Comparison of ENCODE assay signal across 20 mouse cellular contexts in the genomic region with DNA sequence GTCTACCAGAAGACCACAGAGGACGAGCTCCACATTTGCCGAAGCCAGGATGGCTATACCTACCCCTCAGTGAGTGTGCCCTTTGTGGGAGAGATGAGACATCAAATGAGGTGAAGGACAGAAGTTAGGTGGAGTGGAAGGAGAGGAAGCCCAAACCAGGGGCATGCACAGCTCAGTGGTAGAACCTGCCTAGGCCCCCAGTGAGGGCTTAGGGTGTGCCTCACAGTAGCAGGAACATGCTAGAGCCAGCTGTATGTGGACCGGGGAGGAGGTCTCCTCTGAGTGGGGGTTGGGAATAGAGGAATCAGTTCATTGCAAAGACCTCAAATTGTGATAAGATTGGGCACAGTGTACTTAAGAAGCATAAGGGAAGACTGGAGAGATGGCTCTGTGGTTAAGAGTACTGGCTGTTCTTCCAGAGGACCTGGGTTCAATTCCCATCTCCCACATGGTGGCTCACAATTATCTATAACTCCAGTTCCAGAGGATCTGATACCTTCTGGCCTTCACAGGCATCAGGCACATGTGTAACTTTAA. TPM values are rescaled to one million over a fixed set of nuclear protein-coding genes. Genes with fewer than 3 reads are reported as not detected.
DNase-seq lines count a peak whose midpoint lies in the region; ATAC-seq and TF ChIP-seq lines count a peak whose summit lies in the region.
"Had no signal": no experiment of that assay in that cellular context is flagged by ENCODE, and none has a peak within 500 bp of the region (broad histone marks: within the 10 kb centered on the region; RNA-seq: fewer than 3 reads in every experiment).

No protein-coding gene starts in this region.

- no peaks in the 10 kb centered on the region for H3K27me3 ChIP-seq in heart, embryonic 13.5 days (replicated peaks)
- H3K27me3 ChIP-seq in intestine, embryonic 14.5 days (replicated peaks; ENCODE audit: control insufficient read depth, insufficient read depth, low read length) = no peaks in the 10 kb centered on the region
- H3K27me3 ChIP-seq in intestine, embryonic 16.5 days (replicated peaks; ENCODE audit: control insufficient read depth, insufficient read depth, low read length) = no peaks in the 10 kb centered on the region
- no peaks in the 10 kb centered on the region for H3K27me3 ChIP-seq in MEL (ENCODE audit: control insufficient read depth in 1 of 2, insufficient read depth in 2 of 2, low read length in 2 of 2)
- H3K27me3 ChIP-seq: embryonic facial prominence, embryonic 12.5 days; limb, embryonic 12.5 days; liver, embryonic 15.5 days; stomach, embryonic 15.5 days had no signal

- TF ChIP-seq RAD21 in MEL (IDR thresholded peaks at IDR 0.05; ENCODE audit: low read depth, low read length) = no peak

- peaks cover 44% of the 10 kb centered on the region for H3K4me1 ChIP-seq in heart, embryonic 13.5 days
- peaks cover 6% of the 10 kb centered on the region; the same call in 1 of the 2 replicates for H3K4me1 ChIP-seq in intestine, embryonic 14.5 days (replicated peaks; ENCODE audit: control insufficient read depth, insufficient read depth, low read length)
- peaks cover 7% of the 10 kb centered on the region for H3K4me1 ChIP-seq in intestine, embryonic 16.5 days (ENCODE audit: control insufficient read depth, insufficient read depth, low read length)
- H3K4me1 ChIP-seq in MEL (ENCODE audit: control insufficient read depth in 1 of 2, insufficient read depth in 2 of 2, low read length in 2 of 2) = peaks cover 10 to 14% of the 10 kb centered on the region in 2 experiments

- peak overlapping the region; percentile 50; the same call in 1 of the 2 replicates for H3K4me2 ChIP-seq in heart, embryonic 13.5 days
- no peak overlapping the region for H3K4me2 ChIP-seq in intestine, embryonic 14.5 days (ENCODE audit: low read length)
- H3K4me2 ChIP-seq in intestine, embryonic 16.5 days (ENCODE audit: low read depth, low read length) = no peak overlapping the region
- H3K4me2 ChIP-seq: embryonic facial prominence, embryonic 12.5 days; limb, embryonic 12.5 days; liver, embryonic 15.5 days; stomach, embryonic 15.5 days had no signal

- no peak for TF ChIP-seq CTCF in MEL (IDR thresholded peaks at IDR 0.05 in 2 of 3, conservative IDR thresholded peaks at IDR 0.05 in 1 of 3; ENCODE audit: control insufficient read depth in 1 of 3, insufficient read depth in 1 of 3, low read depth in 2 of 3, low read length in 3 of 3, poor library complexity in 1 of 3, severe bottlenecking in 1 of 3)

- H3K27ac ChIP-seq in heart, embryonic 13.5 days (replicated peaks) = peak overlapping the region; percentile 91
- H3K27ac ChIP-seq in intestine, embryonic 14.5 days (ENCODE audit: low read depth) = peak overlapping the region; percentile 29; the same call in 1 of the 2 replicates
- H3K27ac ChIP-seq in intestine, embryonic 16.5 days (ENCODE audit: low read length) = no peak overlapping the region; the same call in 1 of the 2 replicates
- H3K27ac ChIP-seq in MEL (ENCODE audit: control insufficient read depth, low read depth, low read length) = no peak overlapping the region
- H3K27ac ChIP-seq: embryonic facial prominence, embryonic 12.5 days; limb, embryonic 12.5 days; liver, embryonic 15.5 days; macrophage; midbrain, embryonic 10.5 days had no signal

- ATAC-seq in cerebellum, adult (ENCODE audit: insufficient number of reproducible peaks, low FRiP score, low TSS enrichment) = no peak
- no peak for ATAC-seq in heart, embryonic 13.5 days (ENCODE audit: extremely low read depth, insufficient number of reproducible peaks, low FRiP score, low TSS enrichment)
- ATAC-seq in intestine, embryonic 14.5 days (replicated peaks; ENCODE audit: low FRiP score, low TSS enrichment, low read depth) = no peak
- ATAC-seq in intestine, embryonic 16.5 days = no peak

- TF ChIP-seq POLR2A in MEL (IDR thresholded peaks at IDR 0.05; ENCODE audit: control insufficient read depth in 1 of 2, insufficient read depth in 1 of 2, low read depth in 1 of 2, low read length in 2 of 2, poor library complexity in 1 of 2) = no peak; a peak in 1 of 4 replicates

- peaks cover 69% of the 10 kb centered on the region for H3K36me3 ChIP-seq in heart, embryonic 13.5 days
- peaks cover 75% of the 10 kb centered on the region for H3K36me3 ChIP-seq in intestine, embryonic 14.5 days (ENCODE audit: control insufficient read depth, insufficient read depth, low read length)
- peaks cover 55% of the 10 kb centered on the region for H3K36me3 ChIP-seq in intestine, embryonic 16.5 days (ENCODE audit: control insufficient read depth, insufficient read depth, low read length)
- peaks cover 8 to 50% of the 10 kb centered on the region in 2 experiments for H3K36me3 ChIP-seq in MEL (ENCODE audit: control insufficient read depth in 1 of 2, insufficient read depth in 2 of 2, low read length in 2 of 2)

- H3K9me3 ChIP-seq in heart, embryonic 13.5 days = no peaks in the 10 kb centered on the region
- no peaks in the 10 kb centered on the region for H3K9me3 ChIP-seq in intestine, embryonic 14.5 days (ENCODE audit: control insufficient read depth, low read length)
- H3K9me3 ChIP-seq in intestine, embryonic 16.5 days (ENCODE audit: control insufficient read depth, low read length) = no peaks in the 10 kb centered on the region
- no peaks in the 10 kb centered on the region for H3K9me3 ChIP-seq in MEL (replicated peaks; ENCODE audit: insufficient read depth, low read length)
- H3K9me3 ChIP-seq: embryonic facial prominence, embryonic 12.5 days; G1E; limb, embryonic 12.5 days; liver, embryonic 15.5 days; midbrain, embryonic 10.5 days; stomach, embryonic 15.5 days had no signal

- H3K9ac ChIP-seq in heart, embryonic 13.5 days = peak overlapping the region; percentile 56
- no peak overlapping the region for H3K9ac ChIP-seq in intestine, embryonic 14.5 days (ENCODE audit: low read length)
- no peak overlapping the region for H3K9ac ChIP-seq in intestine, embryonic 16.5 days (ENCODE audit: low read depth, low read length)
- H3K9ac ChIP-seq in MEL (ENCODE audit: control insufficient read depth, low read depth, low read length, poor library complexity, severe bottlenecking) = no peak overlapping the region
- H3K9ac ChIP-seq: embryonic facial prominence, embryonic 12.5 days; limb, embryonic 12.5 days; liver, embryonic 15.5 days; stomach, embryonic 15.5 days had no signal

- TF ChIP-seq EP300 in MEL (IDR thresholded peaks at IDR 0.05; ENCODE audit: low read depth in 1 of 2, low read length in 2 of 2) = no peak; a peak in 2 of 4 replicates

- no peak overlapping the region for H3K4me3 ChIP-seq in heart, embryonic 13.5 days
- no peak overlapping the region for H3K4me3 ChIP-seq in intestine, embryonic 14.5 days (ENCODE audit: low read depth, low read length)
- no peak overlapping the region for H3K4me3 ChIP-seq in intestine, embryonic 16.5 days (ENCODE audit: low read length)
- H3K4me3 ChIP-seq in MEL (ENCODE audit: control insufficient read depth in 1 of 2, insufficient read depth in 1 of 2, low read depth in 2 of 2, low read length in 2 of 2) = no peak overlapping the region
- H3K4me3 ChIP-seq: embryonic facial prominence, embryonic 12.5 days; erythroblast, embryonic 14.5 days; limb, embryonic 12.5 days; liver, embryonic 15.5 days; midbrain, embryonic 10.5 days; stomach, embryonic 15.5 days had no signal

- WGBS in heart, embryonic 13.5 days = 89% methylated on average over 3 of the region's 3 CpGs
- 81% methylated on average over 3 of the region's 3 CpGs for WGBS in intestine, embryonic 14.5 days
- 85% methylated on average over 3 of the region's 3 CpGs for WGBS in intestine, embryonic 16.5 days

- DNase-seq in cerebellum, adult 9-10 months = peak; percentile 66
- no peak for DNase-seq in heart, adult 8-10 months (ENCODE audit: low spot score)
- no peak for DNase-seq in intestine, embryonic 14.5 days (ENCODE audit: low spot score)
- DNase-seq in MEL (ENCODE audit: low read depth, low spot score) = peak; percentile 57
- no peak for DNase-seq in urinary bladder, postnatal 4 days (ENCODE audit: low spot score in 2 of 2)
- DNase-seq: gastrocnemius, postnatal 36 days; retina, postnatal 1 day; thymus, adult 18-20 months; thymus, postnatal 4 days had no signal

- no peaks in the 10 kb centered on the region for H3K79me2 ChIP-seq in MEL (ENCODE audit: control insufficient read depth, insufficient read depth, low read length, poor library complexity)

TF ChIP-seq in MEL, 35 proteins besides CTCF, POLR2A, EP300 and RAD21 (continues in another document):
- no peak for TF ChIP-seq UBTF (IDR thresholded peaks at IDR 0.05; ENCODE audit: borderline replicate concordance, insufficient read depth, low read depth, low read length)
- TF ChIP-seq SMC3 (IDR thresholded peaks at IDR 0.05; ENCODE audit: low read depth, low read length) = peak; percentile 1; the same call in 1 of the 2 replicates
- no peak for TF ChIP-seq MEF2A (IDR thresholded peaks at IDR 0.05; ENCODE audit: extremely low read depth, insufficient replicate concordance, low read depth, low read length, poor library complexity, severe bottlenecking)

RNA-seq across cellular contexts. Expression of a gene that starts 12.8 kb away (rescaled TPM):
- polyA plus RNA-seq in heart, embryonic 13.5 days (2015; fragmentation: Nextera tagmentation; extraction: Ambion mirVana) = 84.8 and 96.7 TPM in 2 replicates
- total RNA-seq in heart, adult 8-10 months (2022) = 1 to 10 TPM; 5.6 to 8.6 (median 7.7) TPM
- polyA plus RNA-seq in intestine, embryonic 14.5 days (2014; fragmentation: Nextera tagmentation; extraction: Ambion mirVana) = 127 and 135 TPM in 2 replicates
- polyA plus RNA-seq in intestine, embryonic 16.5 days (2015; fragmentation: Nextera tagmentation; extraction: Ambion mirVana) = 85.5 and 106 TPM in 2 replicates
- total RNA-seq in MEL (2012; rRNA removed) = 304 and 305 TPM in 2 replicates
- polyA plus RNA-seq in MEL (2012; ENCODE audit: insufficient read depth in 1 of 2, insufficient read length in 2 of 2, low read depth in 1 of 2, low replicate concordance in 2 of 2, missing spikeins in 1 of 2) = 100 to 1,000 TPM in 1 of 2 experiments, not detected in 1; 377 TPM

RNA-seq across cellular contexts. Expression of a gene that starts 24.0 kb away (rescaled TPM):
- 18.9 and 20.4 TPM in 2 replicates for polyA plus RNA-seq in heart, embryonic 13.5 days (2015; fragmentation: Nextera tagmentation; extraction: Ambion mirVana)
- total RNA-seq in heart, adult 8-10 months (2022) = 1 to 10 TPM; 2.3 to 3.8 (median 3.0) TPM
- polyA plus RNA-seq in intestine, embryonic 14.5 days (2014; fragmentation: Nextera tagmentation; extraction: Ambion mirVana) = 32.2 and 34.8 TPM in 2 replicates
- 86.7 and 88.2 TPM in 2 replicates for polyA plus RNA-seq in intestine, embryonic 16.5 days (2015; fragmentation: Nextera tagmentation; extraction: Ambion mirVana)
- total RNA-seq in MEL (2012; rRNA removed) = 58.1 and 69.1 TPM in 2 replicates
- 10 to 100 TPM in 1 of 2 experiments, not detected in 1; 90.6 TPM for polyA plus RNA-seq in MEL (2012; ENCODE audit: insufficient read depth in 1 of 2, insufficient read length in 2 of 2, low read depth in 1 of 2, low replicate concordance in 2 of 2, missing spikeins in 1 of 2)

RNA-seq across cellular contexts. Expression of a gene that starts 51.2 kb away (rescaled TPM):
- 16.0 and 16.9 TPM in 2 replicates for polyA plus RNA-seq in heart, embryonic 13.5 days (2015; fragmentation: Nextera tagmentation; extraction: Ambion mirVana)
- total RNA-seq in heart, adult 8-10 months (2022) = 10 to 100 TPM; 64.2 to 67.2 (median 65.6) TPM
- polyA plus RNA-seq in intestine, embryonic 14.5 days (2014; fragmentation: Nextera tagmentation; extraction: Ambion mirVana) = 9.5 and 9.6 TPM in 2 replicates
- 9.7 and 9.9 TPM in 2 replicates for polyA plus RNA-seq in intestine, embryonic 16.5 days (2015; fragmentation: Nextera tagmentation; extraction: Ambion mirVana)
- total RNA-seq in MEL (2012; rRNA removed) = 5.9 and 7.6 TPM in 2 replicates
- 10 to 100 TPM in 1 of 2 experiments, not detected in 1; 16.3 TPM for polyA plus RNA-seq in MEL (2012; ENCODE audit: insufficient read depth in 1 of 2, insufficient read length in 2 of 2, low read depth in 1 of 2, low replicate concordance in 2 of 2, missing spikeins in 1 of 2)
- polyA plus RNA-seq: G1E had no signal

Comparison
In these comparisons a context has a peak if more than half of its experiments do, and no peak if none do; other contexts are left out.
1. H3K27ac ChIP-seq: peak in heart, embryonic 13.5 days (single experiment) and intestine, embryonic 14.5 days (single experiment); none in intestine, embryonic 16.5 days (single experiment) and MEL (single experiment).
2. DNase-seq: peak in cerebellum, adult 9-10 months (single experiment) and MEL (single experiment); none in heart, adult 8-10 months (single experiment), intestine, embryonic 14.5 days (single experiment) and urinary bladder, postnatal 4 days (0 of 2).